Mouse (Mus musculus): ENCODE results near the gene Tmem234. TPM values are rescaled to one million over a fixed set of nuclear protein-coding genes. Genes with fewer than 3 reads are reported as not detected.

Gene Tmem234
- total RNA-seq, 1 experiment, result 172 TPM

DNA sequence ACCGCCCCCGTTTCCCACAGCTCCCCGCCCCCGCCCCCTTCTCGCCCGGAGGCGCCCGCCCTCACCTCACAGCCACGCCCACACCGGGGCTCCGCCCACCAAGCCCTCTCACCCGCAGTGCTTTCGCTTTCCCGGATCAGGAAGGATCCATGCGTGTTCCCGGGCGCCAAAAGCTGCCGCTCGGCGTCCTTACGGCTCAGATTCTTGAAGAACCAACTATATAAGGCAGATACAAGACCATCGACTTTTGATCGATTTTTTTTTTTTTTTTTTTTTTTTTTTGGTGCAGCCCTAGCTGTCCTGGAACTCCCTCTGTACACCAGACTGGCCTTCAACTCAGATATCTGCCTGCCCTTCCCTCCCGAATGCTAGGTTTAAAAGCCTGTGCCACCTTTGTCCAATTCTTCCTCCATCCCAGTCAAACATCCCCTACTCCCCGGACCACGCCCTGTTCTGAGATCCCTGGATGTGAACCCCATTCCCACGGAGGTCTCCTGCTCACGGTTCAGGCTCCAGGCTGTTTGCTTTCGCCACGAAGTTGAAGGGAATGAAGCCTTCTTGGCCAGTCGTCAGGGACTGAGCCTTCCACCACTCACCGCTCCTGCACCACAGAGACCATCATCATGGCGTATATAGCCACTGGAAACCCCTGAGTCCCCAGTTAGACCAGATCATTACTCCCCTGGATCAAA, 43.8 kb upstream of the Tmem234 start:
- peak; percentile 94 for DNase-seq (ENCODE audit: low read depth, low spot score)
- H3K4me1 ChIP-seq (ENCODE audit: control insufficient read depth in 2 of 2, insufficient read depth in 2 of 2, low read length in 2 of 2, poor library complexity in 1 of 2), result peaks cover 5 to 16% of the 10 kb centered on the region in 2 experiments; a peak in 3 of 4 replicates
- in situ Hi-C loops (cut with MboI; ENCODE audit: low sequenced_read_pairs in 2 of 2, unreplicated experiment in 2 of 2), result no loop called here

DNA sequence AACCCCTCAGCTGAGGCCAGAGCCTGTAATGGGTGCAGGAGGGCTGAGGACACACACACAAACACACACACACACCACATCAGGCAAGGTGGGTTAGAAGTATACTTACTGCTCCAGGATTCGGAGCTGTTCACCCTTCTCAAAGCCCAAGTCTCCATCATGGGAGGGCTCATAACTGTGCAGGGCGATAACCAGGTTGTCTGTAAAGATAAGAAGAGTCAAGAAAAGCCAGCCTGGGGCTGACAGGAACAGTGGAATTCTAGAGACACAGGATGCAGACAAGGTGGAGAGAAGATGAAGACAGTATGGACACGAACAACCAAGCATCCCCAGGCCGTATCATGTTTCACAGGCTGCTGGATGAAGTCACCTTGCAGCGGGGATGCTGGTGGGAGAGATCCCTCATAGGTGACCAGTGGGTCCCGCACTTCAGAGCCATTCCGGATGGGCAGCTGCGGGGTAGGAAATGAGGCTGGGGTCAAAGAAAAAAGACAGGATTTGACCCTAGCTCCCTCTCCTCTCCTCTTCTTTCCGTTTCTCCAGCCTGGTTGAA, 43.1 kb upstream of the Tmem234 start:
- Histone ChIP-seq H3K27ac (ENCODE audit: insufficient read depth, low read depth, low read length, poor library complexity, severe bottlenecking) (no peak overlapping the region), H3K9ac (ENCODE audit: insufficient read depth, low read depth, low read length, poor library complexity, severe bottlenecking) (peak overlapping the region; percentile 78; the same call in 1 of the 2 replicates), H3K9me3 (ENCODE audit: control insufficient read depth, insufficient read depth, low read depth, low read length) (no peaks in the 10 kb centered on the region), H3K4me1 (ENCODE audit: control insufficient read depth in 2 of 2, insufficient read depth in 2 of 2, low read length in 2 of 2, poor library complexity in 1 of 2) (peaks cover 5 to 16% of the 10 kb centered on the region in 2 experiments; a peak in 3 of 4 replicates), H3K36me3 (ENCODE audit: control insufficient read depth, insufficient read depth, low read length, poor library complexity, severe bottlenecking) (no peaks in the 10 kb centered on the region), H3K4me3 (ENCODE audit: insufficient read depth in 1 of 2, low read depth in 1 of 2, low read length in 2 of 2, poor library complexity in 1 of 2, severe bottlenecking in 1 of 2) (peak overlapping the region in 1 of 2 experiments; percentile 70; a peak in 2 of 4 replicates)
- TF ChIP-seq ZNF384 (IDR thresholded peaks at IDR 0.05; ENCODE audit: low read depth, low read length) (no peak), CHD2 (IDR thresholded peaks at IDR 0.05; ENCODE audit: low read depth, low read length) (no peak), ZC3H11A (IDR thresholded peaks at IDR 0.05; ENCODE audit: borderline replicate concordance, low read depth, low read length) (no peak), HCFC1 (IDR thresholded peaks at IDR 0.05; ENCODE audit: borderline replicate concordance, insufficient read depth, low read length) (no peak), MAFK (IDR thresholded peaks at IDR 0.05; ENCODE audit: insufficient read depth, low read depth, low read length) (no peak)
- no peak for DNase-seq (ENCODE audit: low read depth, low spot score)
- in situ Hi-C loops (cut with MboI; ENCODE audit: low sequenced_read_pairs in 2 of 2, unreplicated experiment in 2 of 2), result no loop called here

More for the DNA sequence above, 43.8 kb upstream of the Tmem234 start:
- no peak for TF ChIP-seq CHD2 (IDR thresholded peaks at IDR 0.05; ENCODE audit: low read depth, low read length)
- TF ChIP-seq ZNF384 (IDR thresholded peaks at IDR 0.05; ENCODE audit: low read depth, low read length), result peak; percentile 30; the same call in 1 of the 2 replicates
- Histone ChIP-seq H3K4me3 (ENCODE audit: insufficient read depth in 1 of 2, low read depth in 1 of 2, low read length in 2 of 2, poor library complexity in 1 of 2, severe bottlenecking in 1 of 2) (peak overlapping the region; percentile 70 to 87), H3K27ac (ENCODE audit: insufficient read depth, low read depth, low read length, poor library complexity, severe bottlenecking) (peak overlapping the region; percentile 65; the same call in 1 of the 2 replicates), H3K9me3 (ENCODE audit: control insufficient read depth, insufficient read depth, low read depth, low read length) (no peaks in the 10 kb centered on the region), H3K36me3 (ENCODE audit: control insufficient read depth, insufficient read depth, low read length, poor library complexity, severe bottlenecking) (no peaks in the 10 kb centered on the region), H3K9ac (ENCODE audit: insufficient read depth, low read depth, low read length, poor library complexity, severe bottlenecking) (peak overlapping the region; percentile 78)

DNA sequence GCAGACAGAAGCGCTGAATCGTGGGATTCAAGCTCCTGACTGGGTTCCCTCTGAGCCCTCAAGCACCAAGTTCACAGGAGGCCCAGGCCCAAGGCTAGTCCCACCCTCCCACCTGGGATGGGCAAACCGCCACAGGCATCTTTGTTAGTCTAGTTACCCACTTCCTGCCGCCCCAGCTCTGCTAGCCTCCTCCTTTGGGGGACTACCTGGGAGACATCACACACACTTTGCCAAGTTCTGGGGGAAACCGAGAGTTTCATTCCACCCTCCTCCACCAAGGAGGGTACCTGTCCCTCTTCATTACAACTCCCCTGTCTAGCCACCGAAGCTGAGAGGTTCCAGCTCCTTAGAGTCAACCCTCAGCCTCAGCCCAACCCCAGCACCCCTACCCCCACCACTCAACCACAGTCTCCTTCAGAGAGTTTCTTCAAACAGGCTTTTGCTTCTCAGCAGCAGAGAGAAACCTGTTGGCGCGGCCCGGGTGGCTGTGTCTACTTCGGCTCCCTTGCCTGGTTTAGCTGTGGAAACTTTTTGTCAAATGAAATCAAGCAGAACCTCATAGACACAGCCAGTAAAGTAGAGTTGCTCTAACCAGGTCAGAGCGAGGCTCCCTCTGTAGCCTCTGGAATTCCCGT, 42.0 kb upstream of the Tmem234 start:
- H3K9ac ChIP-seq (ENCODE audit: insufficient read depth, low read depth, low read length, poor library complexity, severe bottlenecking), result 0 out of 2 replicates have a peak overlapping the region, but pooled peaks have one; percentile 7
- H3K4me1 ChIP-seq (ENCODE audit: control insufficient read depth in 2 of 2, insufficient read depth in 2 of 2, low read length in 2 of 2, poor library complexity in 1 of 2), result peaks cover 5 to 16% of the 10 kb centered on the region in 2 experiments; a peak in 3 of 4 replicates
- H3K4me3 ChIP-seq (ENCODE audit: insufficient read depth in 1 of 2, low read depth in 1 of 2, low read length in 2 of 2, poor library complexity in 1 of 2, severe bottlenecking in 1 of 2), result no peak overlapping the region
- H3K27ac ChIP-seq (ENCODE audit: insufficient read depth, low read depth, low read length, poor library complexity, severe bottlenecking), result no peak overlapping the region
- TF ChIP-seq HCFC1 (IDR thresholded peaks at IDR 0.05; ENCODE audit: borderline replicate concordance, insufficient read depth, low read length), result no peak
- TF ChIP-seq ZNF384 (IDR thresholded peaks at IDR 0.05; ENCODE audit: low read depth, low read length), result no peak
- DNase-seq (ENCODE audit: low read depth, low spot score), result no peak
- H3K36me3 ChIP-seq (ENCODE audit: control insufficient read depth, insufficient read depth, low read length, poor library complexity, severe bottlenecking), result no peaks in the 10 kb centered on the region
- no peaks in the 10 kb centered on the region for H3K9me3 ChIP-seq (ENCODE audit: control insufficient read depth, insufficient read depth, low read depth, low read length)
- in situ Hi-C loops (cut with MboI; ENCODE audit: low sequenced_read_pairs in 2 of 2, unreplicated experiment in 2 of 2), result no loop called here

DNA sequence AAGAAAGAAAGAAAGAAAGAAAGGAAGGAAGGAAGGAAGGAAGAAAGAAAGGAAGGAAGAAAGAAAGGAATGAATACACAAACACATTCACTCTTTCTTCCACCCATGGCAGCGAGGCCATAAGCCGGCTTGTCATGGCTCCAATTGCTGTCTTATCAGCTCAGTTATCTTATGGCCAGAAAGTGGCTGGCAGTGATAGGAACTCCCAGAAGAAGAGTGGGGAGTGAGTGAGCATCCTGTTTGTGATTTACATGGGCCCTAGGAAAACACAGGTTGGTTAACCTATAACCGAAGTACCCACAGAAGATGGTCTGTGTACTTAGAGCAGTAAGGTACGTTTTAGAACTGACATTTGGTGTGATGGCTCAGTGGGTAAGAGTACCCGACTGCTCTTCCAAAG, 39.3 kb upstream of the Tmem234 start:
- in situ Hi-C loops (cut with MboI; ENCODE audit: low sequenced_read_pairs in 2 of 2, unreplicated experiment in 2 of 2), result no loop called here
- H3K27ac ChIP-seq (ENCODE audit: insufficient read depth, low read depth, low read length, poor library complexity, severe bottlenecking), result no peak overlapping the region
- no peak overlapping the region for H3K4me3 ChIP-seq (ENCODE audit: insufficient read depth in 1 of 2, low read depth in 1 of 2, low read length in 2 of 2, poor library complexity in 1 of 2, severe bottlenecking in 1 of 2)
- TF ChIP-seq HCFC1 (IDR thresholded peaks at IDR 0.05; ENCODE audit: borderline replicate concordance, insufficient read depth, low read length) (no peak), ZC3H11A (IDR thresholded peaks at IDR 0.05; ENCODE audit: borderline replicate concordance, low read depth, low read length) (no peak), CHD2 (IDR thresholded peaks at IDR 0.05; ENCODE audit: low read depth, low read length) (no peak), ZNF384 (IDR thresholded peaks at IDR 0.05; ENCODE audit: low read depth, low read length) (no peak), MAFK (IDR thresholded peaks at IDR 0.05; ENCODE audit: insufficient read depth, low read depth, low read length) (no peak)
- DNase-seq (ENCODE audit: low read depth, low spot score), result no peak
- no peaks in the 10 kb centered on the region for H3K36me3 ChIP-seq (ENCODE audit: control insufficient read depth, insufficient read depth, low read length, poor library complexity, severe bottlenecking)
- H3K9ac ChIP-seq (ENCODE audit: insufficient read depth, low read depth, low read length, poor library complexity, severe bottlenecking), result no peak overlapping the region
- peaks cover 5 to 16% of the 10 kb centered on the region in 2 experiments; a peak in 3 of 4 replicates for H3K4me1 ChIP-seq (ENCODE audit: control insufficient read depth in 2 of 2, insufficient read depth in 2 of 2, low read length in 2 of 2, poor library complexity in 1 of 2)
- H3K9me3 ChIP-seq (ENCODE audit: control insufficient read depth, insufficient read depth, low read depth, low read length), result no peaks in the 10 kb centered on the region

Data from ES-E14 (cell line).